Mouse (Mus musculus) limb, embryonic 11.5 days (tissue): ENCODE results near the gene Vps72. TPM values are rescaled to one million over a fixed set of nuclear protein-coding genes. Genes with fewer than 3 reads are reported as not detected.
A peak's percentile ranks its signal among the peaks of the same experiment; 100 is the strongest.
"Not testable (repeated sequence)": the region's sequence is repeated elsewhere in the genome, so short reads cannot be mapped to it uniquely, and the experiment has no call there.

ENCODE experiments used
- ATAC-seq: fragments of 200-750 bp; cut with Nextera tagmentation; 2 replicates; pipeline ENCODE4 v1.8.0; 2017; ENCODE audit warnings: low read depth; ENCODE audit not compliant: insufficient number of reproducible peaks, low FRiP score, low TSS enrichment
- DNase-seq: peaks from one replicate; pipeline ENCODE4 v3.0.0-alpha.2; 2015; ENCODE audit warnings: low spot score
- H3K27ac ChIP-seq: fragments of 300-500 bp; sonication (generic); replicated peaks from 2 replicates; pipeline ENCODE4 v1.5.1; 2014; ENCODE audit warnings: low read depth, mild to moderate bottlenecking, low read length
- H3K27me3 ChIP-seq: fragments of 300-500 bp; sonication (generic); 2 replicates; pipeline ENCODE4 v1.6.1; 2014; ENCODE audit warnings: mild to moderate bottlenecking, low read length, mixed read lengths; ENCODE audit not compliant: control insufficient read depth, insufficient read depth
- H3K36me3 ChIP-seq: fragments of 300-500 bp; sonication (generic); 2 replicates; pipeline ENCODE4 v1.6.1; 2014; ENCODE audit warnings: mild to moderate bottlenecking, low read length, moderate library complexity, mixed read lengths; ENCODE audit not compliant: control insufficient read depth, insufficient read depth
- H3K4me1 ChIP-seq: fragments of 300-500 bp; sonication (generic); 2 replicates; pipeline ENCODE4 v1.6.1; 2014; ENCODE audit warnings: low read length, mixed read lengths; ENCODE audit not compliant: control insufficient read depth, insufficient read depth
- H3K4me2 ChIP-seq: fragments of 300-500 bp; sonication (generic); 2 replicates; pipeline ENCODE4 v1.6.1; 2014; ENCODE audit warnings: low read depth, mild to moderate bottlenecking, moderate library complexity; ENCODE audit not compliant: severe bottlenecking
- H3K4me3 ChIP-seq: fragments of 300-500 bp; sonication (generic); 2 replicates; pipeline ENCODE4 v1.5.1; 2014; ENCODE audit warnings: low read depth, low read length
- H3K9ac ChIP-seq: fragments of 300-500 bp; sonication (generic); 2 replicates; pipeline ENCODE4 v1.6.1; 2014; ENCODE audit warnings: mild to moderate bottlenecking, low read length
- H3K9me3 ChIP-seq: fragments of 300-500 bp; sonication (generic); 2 replicates; pipeline ENCODE4 v1.6.1; 2016; ENCODE audit warnings: low read length; ENCODE audit not compliant: control insufficient read depth
- WGBS: fragments of 180-500 bp; shearing (Covaris S2); extraction: QIAGEN DNeasy Blood & Tissue Kit; methylation state at CpG from one replicate; pipeline ENCODE4 v1.1.7; 2014; 5-methylcytosine and 5-hydroxymethylcytosine counted together
- polyA plus RNA-seq: library from polyadenylated mRNA; unstranded; fragments of >200 nt; fragmentation: Nextera tagmentation; extraction: Ambion mirVana; gene quantifications from 2 replicates; pipeline ENCODE4 v1.2.1, GENCODE M21; 2014

The Vps72 gene
- polyA plus RNA-seq, 1 experiment from 2014 or later, result 254 TPM

DNA sequence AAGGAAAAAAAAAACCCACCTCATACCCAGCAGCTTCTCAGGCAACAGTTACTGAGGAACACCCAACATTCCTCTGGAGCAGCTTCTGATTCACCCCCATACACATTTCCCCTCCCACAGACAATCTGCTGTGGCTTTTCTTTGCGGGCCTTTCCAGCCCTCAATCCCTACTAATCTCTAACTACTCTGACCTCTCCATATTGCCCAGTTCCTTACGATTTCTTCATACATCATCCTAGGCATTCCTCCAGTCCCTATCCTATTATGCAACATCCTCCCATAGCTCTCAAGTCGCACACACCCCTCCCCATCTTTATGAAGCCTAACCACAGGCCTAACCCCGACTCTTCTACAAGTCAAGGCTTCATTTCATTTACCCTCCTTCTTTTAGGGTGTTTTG is 5.7 kb upstream of the Vps72 start:
- ATAC-seq, result no peak
- Histone ChIP-seq H3K27ac (no peak overlapping the region), H3K27me3 (no peaks in the 10 kb centered on the region), H3K4me1 (peaks cover 7% of the 10 kb centered on the region), H3K9ac (peak overlapping the region; percentile 91; the same call in 1 of the 2 replicates), H3K36me3 (no peaks in the 10 kb centered on the region), H3K4me3 (peak overlapping the region; percentile 97), H3K4me2 (peak overlapping the region; percentile 83), H3K9me3 (no peaks in the 10 kb centered on the region)
- WGBS, result 75% methylated on average over 4 of the region's 4 CpGs
- no peak for DNase-seq

DNA sequence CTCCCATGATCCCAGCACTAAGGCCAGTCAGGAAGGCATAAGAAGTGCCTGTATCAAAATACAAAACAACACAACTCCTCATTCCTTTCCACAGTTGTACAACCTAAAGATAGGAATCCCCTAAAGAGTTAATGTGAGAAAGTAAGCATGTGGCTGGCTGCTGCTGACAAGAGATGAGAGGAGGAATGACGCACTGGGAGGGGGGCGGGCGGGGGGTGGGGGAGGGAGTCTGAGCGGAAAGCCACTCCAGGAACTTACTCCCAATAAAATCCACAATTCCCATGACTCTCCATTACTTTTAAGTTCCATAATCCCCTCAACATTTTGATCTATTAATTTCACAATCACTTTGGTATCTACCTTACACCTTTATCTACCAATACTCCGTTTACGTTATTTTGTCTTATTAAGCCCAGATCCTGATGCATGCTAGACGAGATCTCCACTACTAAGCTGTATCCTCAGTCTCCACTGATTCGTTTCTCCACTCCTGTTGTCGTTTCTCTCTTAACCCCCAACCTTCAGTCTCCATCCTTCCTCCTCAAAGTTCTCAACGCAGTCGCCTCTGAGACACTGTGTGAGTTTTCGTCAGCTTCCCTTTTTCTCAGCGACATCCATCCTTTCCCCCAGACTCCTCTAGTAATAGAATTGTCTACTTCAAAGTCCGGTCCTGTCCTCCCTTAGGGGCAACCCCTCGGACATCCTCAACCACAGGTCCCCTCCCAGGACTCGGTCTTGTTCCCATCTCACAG is 5.1 kb upstream of the Vps72 start:
- Histone ChIP-seq H3K27ac (peak overlapping the region; percentile 56; the same call in 1 of the 2 replicates), H3K4me2 (peak overlapping the region; percentile 83), H3K9ac (peak overlapping the region; percentile 91), H3K4me3 (peak overlapping the region; percentile 97), H3K9me3 (no peaks in the 10 kb centered on the region), H3K4me1 (peaks cover 7% of the 10 kb centered on the region), H3K36me3 (no peaks in the 10 kb centered on the region), H3K27me3 (no peaks in the 10 kb centered on the region)
- no peak for DNase-seq
- under 1% methylated on average over 16 of the region's 16 CpGs for WGBS
- peak; percentile 22; the same call in 1 of the 2 replicates for ATAC-seq

DNA sequence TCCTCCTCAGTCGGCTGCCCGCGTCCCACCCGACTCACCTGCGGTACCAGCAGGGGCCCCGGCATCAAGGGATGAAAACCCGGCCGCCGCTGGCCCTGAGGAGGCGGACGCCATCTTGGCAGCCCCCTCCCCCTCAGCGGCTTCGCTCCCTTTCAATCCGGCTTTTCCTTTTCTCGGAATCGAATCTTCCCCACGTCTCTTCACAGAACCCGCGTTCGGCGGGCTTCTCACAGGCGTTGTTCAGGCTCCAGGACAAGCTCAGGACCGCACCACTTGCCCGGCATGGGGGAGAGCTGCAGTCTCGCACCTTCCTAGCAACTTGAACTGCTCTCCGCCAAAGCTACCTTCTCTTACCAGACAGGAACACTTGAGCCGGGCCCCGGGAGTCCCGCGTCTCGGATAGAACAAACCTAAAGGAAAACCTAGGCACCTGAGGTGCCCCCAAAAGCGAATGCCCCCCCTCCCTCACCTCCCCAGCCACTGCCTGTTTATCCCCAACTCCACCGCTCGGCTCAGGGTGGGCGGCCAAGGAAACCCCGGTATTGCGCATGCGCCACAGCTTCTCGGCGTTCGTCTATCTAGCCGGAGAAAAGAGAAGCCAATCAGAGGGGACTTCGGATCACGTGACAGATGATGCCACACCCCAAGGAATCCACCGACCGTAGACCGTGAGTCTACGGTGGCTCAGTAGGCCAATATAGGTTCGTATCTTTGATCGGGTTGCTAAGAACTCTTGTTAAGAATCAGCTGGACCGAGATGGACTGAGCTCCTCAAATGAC is 4.3 kb upstream of the Vps72 start, which contains the start of gene Pip5k1a:
Gene Pip5k1a (minus strand): TSS at position 593 of the 780 bp plus-strand sequence.
- DNase-seq (peak; percentile 98), ATAC-seq (peak; percentile 89)
- Histone ChIP-seq H3K27me3 (no peaks in the 10 kb centered on the region), H3K9ac (peak within 1 kb of the TSS; percentile 91), H3K9me3 (no peaks in the 10 kb centered on the region), H3K4me2 (peak within 1 kb of the TSS; percentile 83), H3K27ac (peak within 1 kb of the TSS; percentile 56; the same call in 1 of the 2 replicates), H3K36me3 (no peaks in the 10 kb centered on the region), H3K4me3 (peak within 1 kb of the TSS; percentile 97), H3K4me1 (peaks cover 7% of the 10 kb centered on the region)
- WGBS, result under 1% methylated on average over 51 of the region's 51 CpGs

DNA sequence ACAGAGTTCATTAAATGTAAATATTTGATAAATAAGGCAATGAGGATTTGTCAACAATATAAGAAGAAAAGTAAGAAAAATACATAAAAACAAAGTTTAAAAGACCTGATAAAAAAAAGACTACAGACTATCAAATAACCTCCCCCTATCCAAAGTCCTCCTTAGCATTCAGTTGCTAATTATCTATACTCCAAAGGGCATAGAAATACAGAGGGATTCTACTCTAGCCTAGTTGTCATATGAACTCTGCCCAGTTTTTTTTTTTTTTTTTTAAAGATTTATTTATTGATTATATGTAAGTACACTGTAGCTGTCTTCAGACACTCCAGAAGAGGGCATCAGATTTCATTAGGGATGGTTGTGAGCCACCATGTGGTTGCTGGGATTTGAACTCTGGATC is 3.5 kb upstream of the Vps72 start:
- not testable (repeated sequence) for H3K9ac ChIP-seq, H3K27ac ChIP-seq, H3K27me3 ChIP-seq, H3K9me3 ChIP-seq, H3K36me3 ChIP-seq, ATAC-seq, DNase-seq
- H3K4me3 ChIP-seq, result peak overlapping the region; percentile 97; the same call in 1 of the 2 replicates
- H3K4me1 ChIP-seq, result peaks cover 11% of the 10 kb centered on the region
- peak overlapping the region; percentile 39; the same call in 1 of the 2 replicates for H3K4me2 ChIP-seq

DNA sequence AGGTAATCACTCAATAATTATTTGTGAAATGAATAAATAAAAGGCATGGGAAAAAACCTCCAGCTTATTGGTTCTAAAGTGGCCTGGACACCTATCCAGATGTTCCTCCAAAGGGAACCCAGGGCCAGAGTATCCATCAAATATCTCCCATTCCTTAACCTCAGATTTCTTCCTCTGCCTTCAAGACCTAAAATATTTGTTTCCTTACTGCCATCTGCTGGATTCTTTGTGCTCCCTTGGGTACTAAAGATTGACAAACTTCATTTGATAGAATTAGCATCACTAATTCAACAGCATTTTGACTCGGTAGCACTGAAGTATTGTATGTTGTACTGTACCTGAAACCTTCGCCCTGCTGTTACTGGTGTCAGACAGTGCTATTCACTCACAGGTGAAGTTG is 2.9 kb upstream of the Vps72 start:
- Histone ChIP-seq H3K9ac (no peak overlapping the region), H3K4me1 (peaks cover 13% of the 10 kb centered on the region), H3K27me3 (no peaks in the 10 kb centered on the region), H3K4me3 (no peak overlapping the region), H3K9me3 (no peaks in the 10 kb centered on the region), H3K4me2 (no peak overlapping the region), H3K36me3 (no peaks in the 10 kb centered on the region), H3K27ac (no peak overlapping the region)
- ATAC-seq (no peak), DNase-seq (no peak)
- WGBS, result 68% methylated on average over 2 of the region's 2 CpGs

DNA sequence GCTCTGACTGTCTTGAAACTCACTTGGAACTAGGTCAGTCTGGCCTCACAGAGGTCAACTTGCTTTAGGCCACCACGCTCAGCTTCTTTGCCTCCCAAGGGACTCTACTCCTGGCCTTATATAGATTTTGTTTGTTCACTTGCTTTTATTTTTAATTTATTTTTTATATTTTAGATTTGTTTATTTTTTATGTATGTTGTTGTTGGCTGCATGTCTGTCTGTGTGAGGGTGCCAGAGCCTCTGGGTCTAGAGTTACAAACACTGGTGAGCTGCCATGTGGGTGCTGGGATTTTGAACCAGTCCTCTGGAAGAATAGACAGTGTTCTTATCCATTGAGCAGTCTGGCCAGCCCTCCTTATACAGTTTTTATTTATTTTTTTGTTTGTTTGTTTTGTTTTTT is 1.9 kb downstream of the Vps72 start:
- H3K27me3 ChIP-seq, result no peaks in the 10 kb centered on the region

DNA sequence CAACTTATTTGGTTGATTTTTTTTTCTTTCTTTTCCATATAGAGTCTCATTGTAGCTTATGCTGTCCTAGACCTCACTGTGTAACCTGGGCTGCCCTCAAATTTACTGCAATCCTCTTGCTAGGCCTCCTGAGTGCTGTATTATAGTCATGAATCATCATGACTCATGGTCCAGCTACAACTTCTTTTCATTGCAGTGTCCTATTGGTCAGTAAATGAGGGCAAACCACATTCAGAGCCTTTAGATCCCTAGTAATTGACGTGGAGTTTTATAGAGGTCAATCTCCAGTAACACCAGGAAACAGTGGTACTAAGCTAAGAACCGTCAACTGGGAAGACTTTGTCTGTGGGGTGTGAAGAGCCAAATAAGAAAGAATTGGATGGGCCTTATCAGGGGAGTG is 6.9 kb downstream of the Vps72 start:
- H3K9ac ChIP-seq, result no peak overlapping the region
- no peaks in the 10 kb centered on the region for H3K27me3 ChIP-seq
- ATAC-seq (no peak), DNase-seq (no peak)
- no peak overlapping the region for H3K27ac ChIP-seq
- H3K4me1 ChIP-seq, result no peaks in the 10 kb centered on the region
- H3K4me3 ChIP-seq, result no peak overlapping the region
- H3K4me2 ChIP-seq, result no peak overlapping the region
- H3K36me3 ChIP-seq, result peaks cover 29% of the 10 kb centered on the region; the same call in 1 of the 2 replicates
- no peaks in the 10 kb centered on the region for H3K9me3 ChIP-seq
- WGBS, result 91% methylated on average over 2 of the region's 2 CpGs

More for the DNA sequence above, 1.9 kb downstream of the Vps72 start:
- Histone ChIP-seq H3K4me3 (no peak overlapping the region), H3K4me2 (no peak overlapping the region), H3K9ac (no peak overlapping the region), H3K27ac (no peak overlapping the region), H3K9me3 (no peaks in the 10 kb centered on the region), H3K36me3 (peaks cover 3% of the 10 kb centered on the region; the same call in 1 of the 2 replicates), H3K4me1 (peaks cover 6% of the 10 kb centered on the region)
- 100% methylated on average over 1 of the region's 1 CpGs for WGBS
- ATAC-seq, result no peak
- DNase-seq, result no peak

DNA sequence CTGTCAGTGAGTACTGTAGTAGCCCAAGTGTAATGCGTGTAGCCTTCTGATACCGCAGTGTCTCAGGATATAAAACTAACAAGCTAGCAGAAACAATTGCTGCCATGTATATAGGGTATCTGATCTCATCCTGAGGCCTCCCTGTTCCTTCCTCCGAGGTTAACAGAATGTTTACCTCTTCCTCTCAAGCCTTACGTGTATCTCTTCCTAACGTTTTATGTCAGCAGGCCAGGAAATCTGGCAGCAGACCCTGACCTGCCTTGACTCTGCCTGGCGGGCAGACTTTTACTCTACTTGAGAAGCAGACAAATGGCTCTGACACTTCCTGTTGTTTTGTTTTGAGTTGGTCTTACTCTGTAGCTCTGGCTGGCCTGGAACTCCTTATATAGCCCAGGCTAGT is 10.8 kb downstream of the Vps72 start:
- no peak overlapping the region for H3K4me3 ChIP-seq
- WGBS, result 80% methylated on average over 6 of the region's 6 CpGs
- H3K4me1 ChIP-seq, result no peaks in the 10 kb centered on the region
- H3K27me3 ChIP-seq, result no peaks in the 10 kb centered on the region
- ATAC-seq, result no peak
- no peak overlapping the region for H3K4me2 ChIP-seq
- no peak overlapping the region for H3K27ac ChIP-seq
- DNase-seq, result no peak
- no peaks in the 10 kb centered on the region for H3K9me3 ChIP-seq
- no peak overlapping the region for H3K9ac ChIP-seq
- H3K36me3 ChIP-seq, result peaks cover 26% of the 10 kb centered on the region; the same call in 1 of the 2 replicates
